Mouse (Mus musculus) urinary bladder, adult 2 months (tissue): ENCODE measurements around the gene Med21. TPM values are rescaled to one million over a fixed set of nuclear protein-coding genes. Genes with fewer than 3 reads are reported as not detected.

ENCODE experiments used
- DNase-seq: peaks from one replicate; pipeline ENCODE4 v3.0.0; 2022; ENCODE audit warnings: low spot score
- polyA plus RNA-seq: library from polyadenylated mRNA; depleted of rRNA; stranded (reverse); fragments of >200 nt; gene quantifications from 2 replicates; pipeline ENCODE4 v1.2.3, GENCODE M21; 2012; rRNA removed

The Med21 gene
- polyA plus RNA-seq, 1 experiment: 98.5 TPM

DNA sequence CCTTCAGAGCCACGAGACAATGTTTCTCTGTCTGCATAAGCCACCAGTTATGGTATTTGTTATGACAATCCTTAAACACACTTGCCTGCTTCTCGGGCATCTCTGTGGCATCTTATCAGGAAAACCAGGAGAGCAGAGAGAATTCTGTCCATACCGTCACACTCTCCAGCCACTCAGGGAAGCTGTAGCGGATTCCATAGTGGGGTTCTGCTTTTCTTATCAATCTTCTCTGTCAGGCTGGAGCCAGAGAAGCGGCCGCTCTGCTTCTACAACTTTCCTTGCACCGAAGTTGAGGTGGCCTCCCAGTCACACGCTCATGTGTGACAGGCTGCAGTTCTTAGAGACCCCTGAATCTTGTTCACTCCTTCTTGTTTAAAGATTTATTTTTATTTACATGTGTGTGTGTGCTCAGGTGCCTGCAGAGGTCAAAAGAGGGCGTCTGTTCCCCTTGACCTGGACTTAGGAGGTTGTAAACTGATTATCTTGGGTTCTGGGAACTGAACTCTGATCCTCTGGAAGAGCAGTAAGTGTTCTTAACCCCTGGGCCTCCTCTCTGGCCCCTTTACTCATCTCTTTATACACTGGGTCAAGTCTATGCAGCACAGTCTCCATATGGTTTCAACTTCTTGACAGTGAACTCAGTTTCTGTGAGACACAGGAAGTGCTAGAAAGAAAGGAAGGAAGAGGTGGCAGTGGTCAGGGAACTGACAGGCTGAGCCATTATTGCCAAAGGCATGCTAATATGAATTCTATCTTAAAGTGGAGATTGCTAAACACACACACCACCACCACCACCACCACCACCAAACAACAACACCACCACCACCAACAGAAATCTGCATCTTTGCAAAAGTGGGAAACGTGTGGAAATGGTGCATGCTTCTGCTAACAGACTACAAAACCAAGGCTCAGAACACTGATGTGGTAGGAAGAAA, 36.1 kb downstream of the Med21 start:
- no peak for DNase-seq

DNA sequence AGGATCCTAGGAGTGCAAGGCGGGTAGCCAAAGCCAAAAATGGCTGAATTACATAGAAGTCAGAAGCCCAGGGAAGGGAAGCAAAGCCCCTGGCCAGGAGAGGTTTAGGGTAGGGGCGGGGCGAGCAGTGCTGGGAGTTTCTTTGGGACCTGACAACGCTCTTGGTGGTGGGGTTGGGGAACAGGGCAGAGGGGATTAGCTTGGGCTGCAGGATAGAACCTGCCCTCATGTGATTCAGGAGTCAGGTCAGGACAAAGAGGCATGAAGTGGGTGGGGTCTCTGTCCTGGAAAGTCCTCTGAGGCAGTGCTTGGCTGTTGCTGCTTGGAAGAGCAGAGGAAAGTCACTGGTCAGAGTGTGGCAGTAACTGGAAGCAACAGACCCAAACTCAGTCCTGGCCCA, 41.5 kb downstream of the Med21 start:
- no peak for DNase-seq

DNA sequence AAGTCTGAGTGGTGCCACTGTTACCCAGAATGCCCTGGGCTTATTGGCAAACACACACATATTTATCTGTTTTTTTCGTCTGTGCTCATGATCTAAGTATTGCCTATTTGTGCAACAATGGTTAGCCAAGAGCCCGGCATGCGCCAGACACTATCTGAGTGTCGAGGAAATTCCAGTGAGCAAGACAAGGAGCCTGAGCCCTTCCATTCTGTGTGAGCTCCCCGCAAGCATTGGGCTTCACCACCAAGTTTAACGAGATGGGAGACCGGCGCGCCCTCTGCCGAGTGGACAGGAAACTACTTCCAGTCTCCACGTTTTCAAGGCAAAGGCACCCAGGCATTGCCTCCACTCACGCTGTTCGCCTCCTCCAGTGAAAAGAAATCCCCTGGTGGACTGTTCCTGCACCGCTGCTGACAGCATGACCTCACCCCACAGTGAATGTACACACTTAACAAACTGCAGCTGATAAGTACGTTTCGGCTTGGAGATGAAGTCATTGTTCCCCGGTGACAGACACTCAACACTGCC, 43.5 kb downstream of the Med21 start:
- peak; percentile 32 for DNase-seq

DNA sequence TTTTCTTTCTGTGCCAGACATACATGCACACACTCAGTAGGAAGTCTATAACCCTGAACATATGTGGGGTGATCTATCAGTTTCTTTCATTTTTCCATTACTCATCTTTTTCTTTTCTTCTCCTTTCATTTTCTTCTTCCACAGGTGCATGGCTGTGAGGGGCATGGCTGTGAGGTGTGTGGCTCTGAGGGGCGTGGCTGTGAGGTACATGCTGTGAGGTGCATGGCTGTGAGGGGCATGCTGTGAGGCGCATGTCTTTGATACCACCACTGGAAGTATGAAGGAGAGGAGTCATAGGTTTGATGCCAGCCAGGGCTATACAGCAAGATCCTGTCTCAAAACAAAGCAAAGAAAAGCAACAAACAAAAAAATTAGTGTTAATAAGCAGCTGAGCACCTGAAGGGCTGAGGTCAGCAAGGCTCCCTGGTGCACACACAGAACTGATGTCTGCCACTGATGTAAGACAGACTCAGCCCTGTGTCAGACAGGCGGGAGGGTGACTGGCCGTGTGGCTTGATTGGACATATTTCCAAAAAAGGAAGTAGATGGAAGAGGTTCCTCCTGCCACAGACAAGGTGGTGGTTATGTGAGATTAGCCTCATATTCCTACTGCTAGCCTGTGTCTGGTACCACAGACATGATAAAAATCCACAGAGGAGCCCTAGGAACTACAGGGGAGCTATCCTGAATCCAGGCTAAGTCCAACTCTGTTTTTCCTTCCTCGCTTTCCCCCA, 44.3 kb downstream of the Med21 start:
- no peak for DNase-seq

DNA sequence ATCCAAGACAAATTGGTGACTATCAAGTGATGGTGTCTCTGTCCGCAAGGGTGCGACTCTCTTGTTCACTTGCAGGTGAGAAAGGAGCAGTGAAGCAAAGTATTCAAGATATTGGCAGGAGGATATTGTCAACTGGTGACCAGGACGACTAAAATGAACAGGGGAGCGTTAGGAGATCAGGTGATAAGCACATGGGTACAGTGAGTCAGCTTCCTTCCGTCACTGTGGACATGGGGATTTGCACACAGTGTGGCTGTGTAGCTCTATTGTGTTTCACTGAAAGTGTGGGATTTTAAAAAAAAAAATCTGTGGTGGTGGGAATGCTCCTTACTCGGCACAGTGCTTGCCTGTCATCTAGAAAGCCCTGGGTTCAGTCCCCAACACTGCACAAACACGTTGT, 45.7 kb downstream of the Med21 start:
- no peak for DNase-seq

DNA sequence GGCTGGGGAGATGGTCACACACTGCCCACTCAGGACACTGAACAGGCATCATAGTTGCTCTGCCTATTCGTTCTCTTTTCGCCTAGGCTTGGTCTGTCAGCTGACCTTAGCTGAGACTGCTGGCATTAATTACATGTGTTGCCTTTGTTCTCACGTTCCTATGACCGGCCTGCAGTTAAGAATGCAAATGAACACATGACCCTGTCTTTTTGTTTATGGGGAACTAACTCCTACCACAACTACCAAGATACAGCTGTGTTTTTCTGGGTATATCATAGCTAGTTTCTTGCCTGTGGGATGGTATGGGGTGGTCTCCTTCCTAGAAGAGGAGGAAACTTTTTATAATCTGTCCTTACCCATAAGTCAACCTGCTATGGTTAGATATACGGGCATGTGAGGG, 46.5 kb downstream of the Med21 start:
- no peak for DNase-seq

DNA sequence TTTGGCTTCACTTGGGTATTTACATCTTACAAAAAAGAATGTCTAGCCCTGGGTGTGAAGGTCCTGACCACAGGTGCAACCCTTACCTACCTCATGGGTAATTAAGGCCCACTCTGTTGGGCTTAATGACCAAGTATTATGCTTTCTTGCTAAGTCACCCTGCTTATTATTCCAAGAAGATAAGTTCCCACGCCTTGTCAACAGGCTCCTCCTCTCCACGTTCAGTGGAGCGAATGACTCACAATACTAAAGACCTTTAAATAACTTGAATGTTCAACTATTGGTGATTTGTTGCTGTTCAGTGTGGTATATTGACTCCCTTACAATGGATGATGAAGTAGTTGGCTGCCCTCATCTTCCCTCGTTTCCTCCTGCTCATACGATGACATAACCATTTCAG, 55.4 kb downstream of the Med21 start:
- no peak for DNase-seq

DNA sequence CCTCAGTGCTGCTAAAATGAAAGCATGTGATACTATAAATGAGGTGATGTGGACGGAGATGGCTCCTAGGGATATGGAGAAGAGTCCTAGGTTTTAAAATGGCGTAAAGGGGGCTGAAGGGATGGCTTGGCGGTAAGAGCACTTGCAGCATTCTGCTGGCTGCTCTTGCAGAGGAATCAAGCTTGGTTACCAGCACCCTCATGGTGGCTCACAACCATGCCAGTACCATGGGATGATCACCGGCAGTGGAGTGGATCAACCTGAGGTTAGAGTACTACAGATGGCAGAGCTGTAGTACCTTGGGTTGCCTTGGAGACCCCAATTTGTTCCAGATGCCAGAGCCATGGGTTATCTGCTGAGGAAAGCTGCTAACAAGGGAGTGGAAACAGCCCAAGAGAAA, 56.0 kb downstream of the Med21 start:
- DNase-seq: no peak

Other genes with a start within 250 kb of the Med21 start
- 3.9 and 4.9 TPM in 2 replicates for gene Itpr2, start 140.3 kb upstream of the Med21 start, polyA plus RNA-seq
- 83.9 and 91.5 TPM in 2 replicates for gene Fgfr1op2, start 65.3 kb upstream of the Med21 start, polyA plus RNA-seq
- gene Ints13, start 64.7 kb upstream of the Med21 start, polyA plus RNA-seq: 48.0 and 54.4 TPM in 2 replicates
- 19.6 and 29.0 TPM in 2 replicates for gene Tm7sf3, start 277 bp downstream of the Med21 start, polyA plus RNA-seq
- gene Stk38l, start 82.4 kb downstream of the Med21 start, polyA plus RNA-seq: 14.2 and 15.7 TPM in 2 replicates
- gene Arntl2, start 153.5 kb downstream of the Med21 start, polyA plus RNA-seq: 28.4 and 28.6 TPM in 2 replicates
- not detected in 2 replicates for gene Smco2, start 207.6 kb downstream of the Med21 start, polyA plus RNA-seq
- gene Ppfibp1, start 245.9 kb downstream of the Med21 start, polyA plus RNA-seq: 64.0 TPM in 2 replicates